Mouse (Mus musculus): ENCODE measurements around the gene Prune1.
A peak's percentile ranks its signal among the peaks of the same experiment; 100 is the strongest.

Prune1 gene

GRCm38 (mm10) chr3:95281216-95282126 is at the start of gene Prune1, which contains the start of gene Mindy1:
Gene Prune1 (minus strand): TSS chr3:95282076.
Gene Mindy1 (plus strand): TSS chr3:95281345.
- DNase-seq (ENCODE audit: low read depth, low spot score), result peak; percentile 98

DNA sequence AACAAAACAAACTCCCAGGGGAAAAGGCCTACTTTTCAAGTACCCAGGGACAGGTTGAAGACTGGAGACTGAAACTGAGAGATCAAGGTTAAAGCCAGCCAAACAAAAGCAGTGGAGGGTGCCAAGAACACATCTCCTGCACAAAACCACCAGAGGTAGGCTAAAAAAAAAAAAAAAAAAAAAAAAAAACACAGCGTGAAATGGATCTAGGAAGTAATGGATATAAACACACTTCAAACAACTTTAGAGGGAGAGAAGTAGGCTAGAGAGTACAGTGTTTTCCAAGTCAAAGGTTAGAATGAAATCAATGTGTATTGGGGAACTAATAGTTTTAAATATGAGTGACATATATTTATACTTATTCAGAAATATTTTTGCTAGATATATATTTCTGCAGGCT is 49.7 kb upstream of the Prune1 start:
- no peak for DNase-seq (ENCODE audit: low read depth, low spot score)

GRCm38 (mm10) chr3:95328803-95329404 is 47.0 kb upstream of the Prune1 start:
- no peak for DNase-seq (ENCODE audit: low read depth, low spot score)

- DNase-seq (ENCODE audit: low read depth, low spot score), result no peak
Measured at GRCm38 (mm10) chr3:95324454-95325144, 42.7 kb upstream of the Prune1 start.

DNA sequence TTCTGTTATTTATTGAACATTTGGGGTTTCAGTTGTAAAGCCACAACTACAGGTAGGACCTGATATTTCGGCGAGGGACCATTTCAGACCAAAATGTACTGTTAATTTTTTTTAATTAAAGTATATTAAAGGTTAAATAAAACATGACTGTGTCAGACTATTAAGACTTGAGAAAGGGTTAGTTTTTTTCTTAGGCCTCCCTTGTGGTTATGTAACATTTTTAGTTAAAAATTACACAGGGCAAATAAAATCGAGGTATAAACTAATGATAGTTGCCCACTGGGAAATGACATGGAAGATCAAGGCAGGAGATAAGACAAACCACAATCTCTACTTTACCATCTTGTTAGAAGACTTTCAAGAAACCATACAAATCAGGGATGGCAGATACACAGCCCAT is 41.6 kb upstream of the Prune1 start:
- DNase-seq (ENCODE audit: low read depth, low spot score), result no peak

- DNase-seq (ENCODE audit: low read depth, low spot score), result no peak
Measured at GRCm38 (mm10) chr3:95319701-95320625, 38.1 kb upstream of the Prune1 start.

- no peak for DNase-seq (ENCODE audit: low read depth, low spot score)
Measured at GRCm38 (mm10) chr3:95319110-95319509, 37.2 kb upstream of the Prune1 start.

DNA sequence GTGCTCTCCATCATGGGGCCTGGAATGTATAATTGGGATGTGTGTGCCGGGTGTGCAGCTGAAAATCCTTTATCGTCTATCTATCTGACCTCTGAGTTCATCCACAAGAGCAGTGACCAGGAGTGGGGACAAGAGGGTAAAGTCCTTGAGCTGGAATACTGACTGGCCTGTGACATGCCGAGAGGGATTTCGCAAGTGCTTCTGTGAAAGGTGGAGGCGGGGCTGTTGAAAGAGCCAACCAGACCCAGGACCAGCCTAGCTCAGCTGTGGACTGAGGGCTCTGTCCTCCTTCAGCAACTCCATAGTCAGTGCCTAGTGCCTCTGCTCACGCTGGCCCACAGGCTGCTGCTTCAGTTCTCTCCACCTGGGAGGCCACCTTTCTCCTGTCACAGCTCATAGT is 36.7 kb upstream of the Prune1 start:
- DNase-seq (ENCODE audit: low read depth, low spot score), result no peak

DNA sequence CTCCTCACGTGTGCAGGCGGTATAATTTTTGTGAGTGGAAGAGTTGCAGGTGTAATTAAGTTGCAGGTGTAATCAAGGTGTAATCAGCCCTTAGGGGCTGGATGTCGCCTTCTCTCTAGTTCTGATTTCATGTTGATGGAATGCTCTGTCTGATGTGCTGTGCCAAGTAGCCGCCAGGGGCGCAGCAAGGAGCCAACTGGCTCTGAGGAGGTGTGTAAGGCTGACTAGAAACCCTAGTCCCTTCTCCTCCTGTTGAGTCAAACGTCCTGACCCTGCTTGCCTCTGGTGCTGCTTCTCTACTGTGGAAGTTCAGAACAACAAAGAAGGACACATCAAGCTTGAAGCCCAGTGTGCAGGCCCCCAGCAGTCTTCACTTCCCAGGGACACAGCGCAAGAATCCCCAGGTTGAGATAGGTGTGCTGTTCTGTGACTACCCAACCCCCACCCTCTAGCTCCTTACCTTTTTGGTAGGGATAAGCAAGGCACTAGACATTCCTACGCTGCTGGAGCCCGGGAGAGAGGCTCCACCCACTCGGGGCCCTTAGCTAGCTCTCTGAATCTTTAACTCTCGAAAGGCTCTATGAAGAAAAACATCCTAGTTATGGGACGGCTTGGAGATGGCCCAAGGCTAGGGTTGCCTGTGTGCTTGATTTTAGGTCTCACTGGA is 35.7 kb upstream of the Prune1 start:
- peak; percentile 46 for DNase-seq (ENCODE audit: low read depth, low spot score)

GRCm38 (mm10) chr3:95315844-95316550 is 34.1 kb upstream of the Prune1 start:
- no peak for DNase-seq (ENCODE audit: low read depth, low spot score)

DNA sequence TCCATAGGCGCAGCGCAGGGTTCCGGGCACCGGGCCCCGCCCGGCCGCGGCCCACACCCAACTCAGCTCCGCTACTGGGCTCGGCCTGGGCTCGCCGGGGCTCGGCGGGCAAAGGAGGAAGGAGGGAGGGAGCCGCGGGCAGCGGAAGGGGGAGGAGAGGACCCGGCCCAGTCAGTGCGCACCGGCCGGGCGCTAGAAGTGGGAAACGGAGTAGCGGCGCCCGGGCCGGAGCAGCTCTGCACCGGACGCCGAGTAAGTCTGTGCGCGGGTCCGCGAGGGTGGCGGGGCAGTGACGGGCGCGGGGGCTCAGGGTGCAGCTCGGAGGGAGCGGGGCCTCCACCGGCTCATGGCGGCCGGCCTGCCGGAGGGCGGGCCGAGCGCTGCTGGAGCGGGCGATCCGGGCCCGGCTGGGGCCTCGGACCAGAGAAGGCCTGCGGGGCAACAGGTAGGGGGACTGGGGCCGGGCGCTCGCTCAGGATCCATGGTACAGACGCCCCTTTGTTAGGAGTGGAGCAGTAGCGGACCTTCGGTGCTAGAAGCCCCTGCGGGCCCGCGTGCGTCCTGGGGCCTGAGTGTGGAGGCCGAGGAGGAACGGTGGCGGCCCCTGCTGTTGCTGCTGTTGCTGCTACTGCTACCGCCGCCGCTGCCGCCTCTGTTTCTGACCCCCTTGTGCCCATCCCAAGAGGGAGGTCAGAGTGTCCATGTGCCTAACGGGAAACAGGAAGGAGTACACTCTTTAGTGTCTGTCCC is 33.4 kb upstream of the Prune1 start:
- peak; percentile 83 for DNase-seq (ENCODE audit: low read depth, low spot score)

GRCm38 (mm10) chr3:95314486-95315093 is 32.7 kb upstream of the Prune1 start, which contains the start of gene Cers2:
Gene Cers2 (plus strand): TSS chr3:95314791.
- no peak for DNase-seq (ENCODE audit: low read depth, low spot score)

DNA sequence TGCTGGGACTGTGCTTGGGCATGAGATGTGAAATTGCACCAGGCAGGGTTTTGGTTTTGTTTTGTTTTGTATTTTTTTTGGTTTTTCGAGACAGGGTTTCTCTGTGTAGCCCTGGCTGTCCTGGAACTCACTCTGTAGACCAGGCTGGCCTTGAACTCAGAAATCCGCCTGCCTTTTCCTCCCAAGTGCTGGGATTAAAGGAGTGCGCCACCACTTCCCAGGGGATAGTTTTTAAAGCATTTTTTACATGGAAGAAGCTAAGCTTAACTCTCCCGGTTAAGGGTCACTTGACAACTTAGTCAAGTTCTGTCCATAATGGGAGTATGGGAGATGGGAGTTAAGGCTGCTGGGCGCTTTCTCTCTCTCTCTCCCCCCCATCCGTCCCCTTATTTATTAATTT is 32.2 kb upstream of the Prune1 start:
- no peak for DNase-seq (ENCODE audit: low read depth, low spot score)

GRCm38 (mm10) chr3:95313476-95313875 is 31.6 kb upstream of the Prune1 start:
- no peak for DNase-seq (ENCODE audit: low read depth, low spot score)

DNA sequence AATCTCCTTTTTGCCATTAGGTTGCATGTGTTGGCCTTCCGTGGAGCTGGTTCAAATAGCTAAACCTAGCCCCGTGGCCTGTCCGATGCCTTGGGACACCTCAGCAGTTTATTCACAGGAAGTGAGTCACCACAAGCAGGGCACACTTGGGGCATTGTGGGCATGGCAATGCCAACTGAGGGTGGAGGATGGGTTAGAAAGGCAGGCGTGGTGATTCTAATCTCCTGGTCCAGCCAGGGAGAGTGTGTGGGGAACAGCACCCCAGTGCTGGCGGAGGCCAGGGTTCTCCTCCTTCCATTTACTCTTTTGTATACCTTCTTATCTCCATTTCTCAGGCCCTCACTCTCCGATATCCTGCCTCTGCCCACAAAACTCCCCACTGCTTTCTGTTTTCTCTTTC is 30.7 kb upstream of the Prune1 start:
- DNase-seq (ENCODE audit: low read depth, low spot score), result no peak

GRCm38 (mm10) chr3:95310968-95311882 is 29.3 kb upstream of the Prune1 start:
- peak; percentile 66 for DNase-seq (ENCODE audit: low read depth, low spot score)

GRCm38 (mm10) chr3:95310496-95310895 is 28.6 kb upstream of the Prune1 start:
- no peak for DNase-seq (ENCODE audit: low read depth, low spot score)

GRCm38 (mm10) chr3:95307100-95307499 is 25.2 kb upstream of the Prune1 start, which contains the start of gene Anxa9:
Gene Anxa9 (minus strand): TSS chr3:95307176.
- no peak for DNase-seq (ENCODE audit: low read depth, low spot score)

Measured in forelimb bud, embryonic 11.5 days (tissue).